Mouse (Mus musculus) heart, postnatal 0 days (tissue): ENCODE results near the gene Pole2. TPM values are rescaled to one million over a fixed set of nuclear protein-coding genes. Genes with fewer than 3 reads are reported as not detected.
"Not testable (repeated sequence)": the region's sequence is repeated elsewhere in the genome, so short reads cannot be mapped to it uniquely, and the experiment has no call there.

Experiments
- ATAC-seq: fragments of 200-750 bp; cut with Nextera tagmentation; 2 replicates; pipeline ENCODE4 v1.8.0; 2017; ENCODE audit warnings: low read depth, moderate number of reproducible peaks, moderate library complexity; ENCODE audit not compliant: insufficient read depth
- DNase-seq: peaks from one replicate; pipeline ENCODE4 v3.0.0-alpha.2; 2016; ENCODE audit warnings: low spot score
- H3K27ac ChIP-seq: fragments of 300-500 bp; sonication (generic); 2 replicates; pipeline ENCODE4 v1.5.1; 2014; ENCODE audit warnings: low read depth, mild to moderate bottlenecking
- H3K27me3 ChIP-seq: fragments of 300-500 bp; sonication (generic); 2 replicates; pipeline ENCODE4 v1.6.1; 2014; ENCODE audit warnings: low read length, mixed read lengths; ENCODE audit not compliant: control insufficient read depth, insufficient read depth
- H3K36me3 ChIP-seq: fragments of 300-500 bp; sonication (generic); replicated peaks from 2 replicates; pipeline ENCODE4 v1.6.1; 2014; ENCODE audit warnings: low read length, mixed read lengths; ENCODE audit not compliant: control insufficient read depth, insufficient read depth
- H3K4me1 ChIP-seq: fragments of 300-500 bp; sonication (generic); 2 replicates; pipeline ENCODE4 v1.6.1; 2014; ENCODE audit warnings: antibody characterized with exemption; ENCODE audit not compliant: control insufficient read depth, insufficient read depth
- H3K4me2 ChIP-seq: fragments of 300-500 bp; sonication (generic); 2 replicates; pipeline ENCODE4 v1.6.1; 2014; ENCODE audit warnings: low read depth, mild to moderate bottlenecking, low read length, moderate library complexity
- H3K4me3 ChIP-seq: fragments of 300-500 bp; sonication (generic); 2 replicates; pipeline ENCODE4 v1.5.1; 2014; ENCODE audit warnings: low read depth, low read length
- H3K9ac ChIP-seq: fragments of 300-500 bp; sonication (generic); replicated peaks from 2 replicates; pipeline ENCODE4 v1.6.1; 2014; ENCODE audit warnings: low read depth, low read length, mixed read lengths
- H3K9me3 ChIP-seq: fragments of 300-500 bp; sonication (generic); replicated peaks from 2 replicates; pipeline ENCODE4 v1.6.1; 2016; ENCODE audit warnings: low read length; ENCODE audit not compliant: control insufficient read depth
- CTCF ChIP-seq: IDR thresholded peaks from 2 replicates; pipeline ENCODE4 v1.5.1; 2016; ENCODE audit warnings: antibody characterized with exemption, control low read depth, low read depth
- EP300 ChIP-seq: IDR thresholded peaks from 2 replicates; pipeline ENCODE4 v1.6.1; 2016; ENCODE audit warnings: antibody characterized with exemption, low read depth
- WGBS: fragments of 180-500 bp; shearing (Covaris S2); extraction: QIAGEN DNeasy Blood & Tissue Kit; methylation state at CpG from one replicate; pipeline ENCODE4 v1.1.7; 2014; 5-methylcytosine and 5-hydroxymethylcytosine counted together
- polyA plus RNA-seq: library from polyadenylated mRNA; unstranded; fragments of >200 nt; fragmentation: Nextera tagmentation; extraction: Ambion mirVana; gene quantifications from 2 replicates; pipeline ENCODE4 v1.2.1, GENCODE M21; 2015
- total RNA-seq: library from RNA; depleted of rRNA; stranded (reverse); fragments of >200 nt; gene quantifications from 2 replicates; pipeline ENCODE4 v1.2.3, GENCODE M21; 2014; ENCODE audit warnings: low replicate concordance

The Pole2 gene
- total and polyA plus RNA-seq, 2 experiments from 2014 or later = 0.88 to 5.0 TPM

DNA sequence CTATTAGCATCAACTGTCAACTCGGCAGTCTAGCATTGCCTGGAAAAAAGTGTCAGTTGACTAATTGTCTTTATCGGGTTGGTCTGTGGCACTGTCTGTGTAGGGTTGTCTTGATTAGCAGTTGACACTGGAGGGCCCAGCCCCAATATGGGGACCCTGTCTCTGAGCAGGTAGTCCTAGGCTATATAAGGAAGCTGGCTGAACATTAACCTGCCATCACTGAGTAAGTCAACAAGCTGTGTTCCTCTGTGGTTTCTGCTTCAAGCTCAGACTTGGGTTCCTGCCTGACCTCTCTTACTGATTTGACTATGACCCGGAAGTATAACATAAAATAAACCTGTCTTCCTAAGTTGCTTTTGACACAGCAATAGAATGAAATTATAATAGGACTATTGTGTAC, 52.0 kb downstream of the Pole2 start:
- peaks cover 4% of the 10 kb centered on the region; the same call in 1 of the 2 replicates for H3K36me3 ChIP-seq
- no peaks in the 10 kb centered on the region for H3K27me3 ChIP-seq
- no peak for TF ChIP-seq EP300
- TF ChIP-seq CTCF = no peak
- H3K27ac ChIP-seq = no peak overlapping the region
- H3K4me2 ChIP-seq = no peak overlapping the region
- ATAC-seq (no peak), DNase-seq (no peak)
- WGBS = 91% methylated on average over 3 of the region's 3 CpGs
- H3K4me3 ChIP-seq = no peak overlapping the region
- no peaks in the 10 kb centered on the region for H3K4me1 ChIP-seq
- no peaks in the 10 kb centered on the region for H3K9me3 ChIP-seq
- H3K9ac ChIP-seq = no peak overlapping the region

DNA sequence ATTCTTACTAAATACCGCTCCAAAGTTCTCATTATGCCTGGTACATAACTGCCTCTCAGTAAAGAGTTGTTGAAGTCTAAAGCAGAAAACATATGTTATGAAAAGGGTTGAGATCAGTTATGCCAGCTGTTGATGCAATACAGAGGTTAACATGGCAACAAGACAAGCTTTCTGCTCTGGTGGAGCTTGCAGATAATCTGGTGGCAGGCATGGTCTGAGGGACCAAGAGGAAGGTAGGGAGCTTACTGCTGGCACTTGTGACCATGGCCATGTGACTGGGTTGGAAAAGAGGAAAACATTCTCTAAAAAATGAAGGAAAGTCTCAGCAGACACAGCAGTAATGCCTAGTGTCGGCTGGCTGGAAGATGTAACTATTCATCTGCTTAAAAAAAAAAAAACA, 56.7 kb downstream of the Pole2 start:
- WGBS = 90% methylated on average over 2 of the region's 2 CpGs
- no peak overlapping the region for H3K27ac ChIP-seq

DNA sequence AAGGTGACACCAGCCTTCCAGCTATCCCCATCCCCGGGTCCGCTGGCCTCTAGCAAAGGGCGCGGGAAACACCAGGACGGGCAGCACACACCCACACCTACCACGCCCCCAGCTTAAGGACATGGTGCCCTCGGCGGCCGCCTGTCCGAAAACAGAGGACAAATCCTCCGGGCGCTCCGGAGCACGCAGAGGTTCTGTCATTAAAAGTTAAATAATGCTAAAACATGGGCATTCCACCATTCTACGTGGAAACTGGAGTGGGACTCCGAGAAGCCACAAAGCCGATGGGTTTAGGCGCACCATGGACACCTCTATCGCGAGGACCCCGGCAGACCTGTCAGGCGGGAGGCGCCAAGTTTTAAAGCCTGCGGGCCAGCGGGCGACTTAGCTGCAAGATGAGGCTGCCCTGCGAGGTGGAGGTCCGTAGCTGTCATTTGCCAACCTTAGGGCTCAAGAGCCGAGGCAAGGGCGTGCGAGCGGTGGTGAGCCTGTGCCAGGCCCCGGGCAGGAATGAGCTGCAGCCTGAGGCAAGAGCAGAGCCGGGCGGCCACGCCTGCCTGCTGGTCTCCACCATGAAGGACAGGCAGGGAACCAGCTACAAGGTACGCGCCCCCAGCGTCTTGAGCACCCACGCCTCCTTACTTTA, 59.4 kb downstream of the Pole2 start, which contains the start of gene Lrr1:
TSS of gene Lrr1 (plus strand) at position 354 of the 646 bp plus-strand sequence.
- H3K4me3 ChIP-seq = peak within 1 kb of the TSS; percentile 80
- DNase-seq (peak; percentile 76), ATAC-seq (peak; percentile 95)
- WGBS = under 1% methylated on average over 40 of the region's 40 CpGs
- no peaks in the 10 kb centered on the region for H3K27me3 ChIP-seq
- H3K9ac ChIP-seq = peak within 1 kb of the TSS; percentile 69
- peaks cover 4% of the 10 kb centered on the region; the same call in 1 of the 2 replicates for H3K36me3 ChIP-seq
- peaks cover 13% of the 10 kb centered on the region; the same call in 1 of the 2 replicates for H3K4me1 ChIP-seq
- H3K27ac ChIP-seq = peak within 1 kb of the TSS; percentile 80
- H3K4me2 ChIP-seq = peak within 1 kb of the TSS; percentile 97
- H3K9me3 ChIP-seq = no peaks in the 10 kb centered on the region
- peak; percentile 98 for TF ChIP-seq EP300
- no peak for TF ChIP-seq CTCF

More for the DNA sequence above, 56.7 kb downstream of the Pole2 start:
- H3K4me2 ChIP-seq = no peak overlapping the region
- H3K4me1 ChIP-seq = peaks cover 13% of the 10 kb centered on the region; the same call in 1 of the 2 replicates
- DNase-seq (no peak), ATAC-seq (no peak)
- no peak overlapping the region for H3K9ac ChIP-seq
- H3K27me3 ChIP-seq = no peaks in the 10 kb centered on the region
- TF ChIP-seq CTCF = no peak
- TF ChIP-seq EP300 = no peak
- H3K4me3 ChIP-seq = no peak overlapping the region
- peaks cover 4% of the 10 kb centered on the region; the same call in 1 of the 2 replicates for H3K36me3 ChIP-seq
- no peaks in the 10 kb centered on the region for H3K9me3 ChIP-seq

DNA sequence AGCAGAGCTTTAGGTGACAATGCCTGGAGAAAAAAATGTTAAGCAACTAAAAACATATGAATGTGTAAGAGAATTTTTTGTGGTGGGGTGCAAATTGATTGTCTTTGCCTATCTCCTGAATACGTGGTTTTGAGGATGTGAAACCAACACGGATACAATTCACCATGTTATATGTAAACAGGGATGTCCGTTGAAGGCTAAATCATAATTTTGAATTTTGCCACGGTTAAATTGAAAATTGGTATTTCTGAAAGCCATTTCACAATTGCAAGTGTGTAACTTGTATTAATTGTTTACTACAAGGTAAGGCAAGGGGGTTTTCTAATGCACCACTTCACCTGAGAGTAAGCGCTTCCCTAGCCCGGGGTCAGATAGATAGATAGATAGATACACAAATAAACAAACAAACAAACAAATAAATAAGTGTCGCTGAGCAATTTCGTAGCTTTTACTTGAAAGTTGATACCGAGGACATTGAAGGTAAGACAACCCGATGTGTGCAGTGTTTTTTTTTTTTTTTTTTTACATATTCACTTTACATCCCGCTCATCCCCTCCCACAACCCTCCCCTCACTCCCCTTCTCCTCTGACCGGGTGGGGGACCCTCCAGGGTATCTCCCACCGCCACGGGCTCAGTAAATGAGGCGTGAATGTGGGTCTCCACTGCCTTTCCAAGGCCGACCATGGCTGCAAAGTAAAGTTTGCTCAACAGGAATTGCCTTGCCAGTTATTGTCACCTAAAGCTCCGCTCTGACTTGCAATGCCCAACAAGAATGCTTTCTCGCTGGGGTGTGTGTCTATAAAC, 60.1 kb downstream of the Pole2 start:
- Histone ChIP-seq H3K4me1 (peaks cover 13% of the 10 kb centered on the region; the same call in 1 of the 2 replicates), H3K36me3 (0 out of 2 replicates have a peak, but pooled peaks cover 4% of the 10 kb centered on the region), H3K9ac (peak overlapping the region; percentile 69), H3K27me3 (no peaks in the 10 kb centered on the region), H3K4me3 (peak overlapping the region; percentile 80), H3K27ac (peak overlapping the region; percentile 80), H3K4me2 (peak overlapping the region; percentile 97), H3K9me3 (no peaks in the 10 kb centered on the region)
- WGBS = 9% methylated on average over 18 of the region's 18 CpGs
- ATAC-seq (no peak), DNase-seq (no peak)
- TF ChIP-seq EP300 = no peak
- no peak for TF ChIP-seq CTCF

DNA sequence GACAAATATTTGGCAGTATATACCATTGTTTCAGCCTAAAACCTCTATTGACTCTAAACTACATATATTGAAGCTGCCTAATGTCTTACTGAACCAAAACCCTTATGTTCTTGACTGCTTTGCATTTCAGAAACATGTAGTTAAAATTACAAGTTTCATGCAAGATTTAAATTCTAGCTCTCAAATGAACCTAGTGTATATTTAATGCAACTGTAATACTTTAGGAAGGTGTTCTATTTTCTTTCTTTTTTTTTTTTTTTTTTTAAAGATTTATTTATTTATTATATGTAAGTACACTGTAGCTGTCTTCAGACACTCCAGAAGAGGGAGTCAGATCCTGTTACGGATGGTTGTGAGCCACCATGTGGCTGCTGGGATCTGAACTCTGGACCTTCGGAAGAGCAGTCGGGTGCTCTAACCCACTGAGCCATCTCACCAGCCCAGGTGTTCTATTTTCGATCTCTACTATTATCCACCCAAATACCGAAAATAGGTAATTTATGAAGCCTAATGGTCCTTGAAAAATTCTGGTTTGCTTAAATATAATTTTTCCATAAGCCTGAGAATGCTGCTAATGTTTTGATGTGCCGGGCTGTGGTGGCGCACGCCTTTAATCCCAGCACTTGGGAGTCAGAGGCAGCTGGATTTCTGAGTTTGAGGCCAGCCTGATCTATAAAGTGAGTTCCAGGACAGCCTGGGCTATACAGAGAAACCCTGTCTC, 61.0 kb downstream of the Pole2 start:
- H3K27me3 ChIP-seq, H3K27ac ChIP-seq, H3K4me3 ChIP-seq, DNase-seq, H3K36me3 ChIP-seq, H3K9ac ChIP-seq, ATAC-seq, H3K9me3 ChIP-seq, H3K4me2 ChIP-seq: not testable (repeated sequence)
- WGBS = 66% methylated on average over 8 of the region's 8 CpGs
- H3K4me1 ChIP-seq = peaks cover 13% of the 10 kb centered on the region; the same call in 1 of the 2 replicates
